Mouse (Mus musculus) embryo, embryonic 9.5 days (tissue): ENCODE data around the gene B230118H07Rik.
"Not testable (repeated sequence)": the region's sequence is repeated elsewhere in the genome, so short reads cannot be mapped to it uniquely, and the experiment has no call there.

Experiments
- DNase-seq: peaks from one replicate; pipeline ENCODE4 v3.0.0-alpha.2; 2017; ENCODE audit errors: extremely low spot score

The B230118H07Rik gene

DNA sequence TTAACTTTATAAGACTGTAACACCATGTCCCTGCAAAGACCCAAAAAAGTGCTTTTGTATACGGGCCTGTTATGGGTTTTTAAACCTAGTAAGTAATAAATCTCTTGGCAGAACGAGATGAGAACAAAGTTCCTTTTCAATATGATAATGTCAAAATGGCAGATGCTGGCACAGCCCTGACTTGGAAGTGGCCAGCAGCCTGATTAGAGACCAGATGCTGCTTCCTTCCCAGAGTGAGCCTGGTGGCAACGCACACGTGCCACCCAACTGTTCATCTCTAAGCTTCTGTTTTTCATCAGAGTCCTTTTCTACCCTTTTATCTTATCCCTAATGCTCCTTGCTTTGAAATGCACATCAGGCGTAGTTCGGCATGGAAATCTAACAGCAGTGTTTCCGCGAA, 58.0 kb downstream of the B230118H07Rik start:
- DNase-seq: no peak

DNA sequence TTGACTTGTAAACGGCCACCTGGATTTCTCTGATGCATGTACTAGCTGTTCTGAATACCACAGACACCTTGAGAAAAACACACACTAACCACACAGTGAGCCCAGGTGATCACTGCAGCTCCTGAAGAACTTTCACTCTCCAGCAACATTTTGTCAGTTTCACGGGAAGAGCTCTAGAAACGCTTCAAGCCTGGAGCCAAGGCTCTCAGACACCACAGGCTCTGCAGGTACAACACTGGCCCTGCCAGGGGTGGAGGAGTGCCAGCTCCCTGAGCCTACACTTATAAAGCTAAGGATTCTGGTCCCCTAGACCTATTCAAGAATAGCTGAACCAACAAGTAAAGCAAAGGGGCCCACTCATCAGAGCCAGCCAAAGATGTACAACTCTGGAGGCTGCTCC, 67.9 kb downstream of the B230118H07Rik start:
- no peak for DNase-seq

DNA sequence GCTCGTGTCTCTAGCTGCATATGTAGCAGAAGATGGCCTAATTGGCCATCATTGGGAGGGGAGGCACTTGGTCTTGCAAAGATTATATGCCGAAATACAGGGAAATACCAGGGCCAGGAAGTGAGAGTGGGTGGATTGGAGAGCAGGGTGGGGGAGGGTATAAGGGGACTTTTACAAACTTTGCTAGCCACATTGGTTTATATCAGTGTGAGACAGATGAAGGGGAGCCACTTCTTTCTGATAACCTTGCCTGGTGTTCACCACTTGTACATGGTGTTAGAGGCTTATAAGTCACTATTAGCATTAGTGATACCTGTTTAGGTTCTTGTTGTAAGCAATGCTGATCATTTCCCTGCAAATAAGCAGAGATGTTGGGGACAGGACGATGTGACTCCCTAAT, 68.4 kb downstream of the B230118H07Rik start:
- no peak for DNase-seq

DNA sequence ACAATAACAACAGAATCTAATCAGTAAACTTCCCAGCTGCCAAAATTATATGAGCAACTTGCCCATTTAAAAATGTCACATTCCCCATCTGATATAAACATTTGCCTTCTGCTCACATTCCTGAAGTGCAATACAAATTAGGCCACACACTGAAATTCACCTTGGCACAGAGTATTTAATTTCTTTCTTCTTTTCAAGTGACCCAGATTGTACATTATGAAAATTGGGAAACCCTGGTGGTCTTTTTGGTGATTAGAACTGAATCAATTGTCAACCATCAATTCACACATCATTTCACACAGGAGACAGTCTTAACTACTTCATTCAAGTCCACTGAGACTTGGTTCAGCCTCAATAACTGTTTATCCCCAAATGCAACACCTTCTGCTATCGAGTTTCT, 68.9 kb downstream of the B230118H07Rik start:
- no peak for DNase-seq

DNA sequence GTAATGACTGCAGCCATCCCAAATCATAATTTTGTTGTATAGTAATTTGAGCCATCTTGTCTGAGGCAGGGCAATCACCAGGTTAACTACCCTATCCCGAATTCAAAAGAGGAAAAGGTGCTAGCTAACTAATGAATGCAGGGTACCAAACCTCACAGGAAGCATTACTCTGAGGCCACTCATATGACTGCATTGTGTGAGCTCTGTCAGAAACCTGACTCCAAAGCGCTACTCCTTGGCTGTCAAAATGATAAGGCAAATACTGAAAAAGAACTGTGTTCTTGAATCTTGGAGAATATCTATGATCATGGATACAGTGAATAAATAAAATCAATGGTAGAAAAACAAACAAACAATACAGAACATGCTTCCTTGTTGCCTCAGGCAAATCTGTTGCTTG, 69.3 kb downstream of the B230118H07Rik start:
- DNase-seq: no peak

DNA sequence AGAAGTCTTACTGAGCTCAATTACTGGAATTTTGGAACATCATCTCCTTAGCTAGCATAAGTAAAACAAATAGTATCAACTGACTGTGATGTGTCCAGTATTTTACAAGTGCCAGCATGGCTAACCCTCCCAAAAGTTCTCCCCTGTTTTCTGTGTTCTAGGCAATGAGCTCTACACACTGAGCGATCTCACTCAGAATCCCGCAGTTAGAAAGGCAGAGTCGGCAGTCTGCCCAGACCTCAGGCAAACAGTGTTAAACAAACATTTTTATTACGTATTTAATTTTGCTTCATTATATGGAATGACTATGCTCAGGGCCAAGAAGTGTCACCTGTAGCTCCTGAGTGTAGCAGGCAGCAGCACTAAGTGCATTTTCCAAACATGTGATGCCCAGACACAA, 72.1 kb downstream of the B230118H07Rik start:
- DNase-seq: no peak

DNA sequence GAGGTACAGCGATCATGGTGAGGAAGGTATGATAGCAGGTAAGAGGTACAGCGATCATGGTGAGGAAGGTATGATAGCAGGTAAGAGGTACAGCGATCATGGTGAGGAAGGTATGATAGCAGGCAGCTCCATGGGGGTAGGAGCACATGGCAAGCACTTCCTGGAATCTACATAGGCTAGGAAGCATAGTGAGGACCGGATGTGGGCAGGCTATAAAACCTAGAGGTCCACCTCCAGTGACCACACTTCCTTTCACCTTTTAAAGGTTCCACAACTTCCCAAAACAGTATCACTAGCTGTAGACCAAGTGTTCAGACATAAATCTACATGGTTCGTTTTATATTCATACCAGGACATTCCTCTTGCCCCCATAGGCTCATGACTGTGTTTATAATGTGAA, 80.1 kb downstream of the B230118H07Rik start:
- DNase-seq: no peak

DNA sequence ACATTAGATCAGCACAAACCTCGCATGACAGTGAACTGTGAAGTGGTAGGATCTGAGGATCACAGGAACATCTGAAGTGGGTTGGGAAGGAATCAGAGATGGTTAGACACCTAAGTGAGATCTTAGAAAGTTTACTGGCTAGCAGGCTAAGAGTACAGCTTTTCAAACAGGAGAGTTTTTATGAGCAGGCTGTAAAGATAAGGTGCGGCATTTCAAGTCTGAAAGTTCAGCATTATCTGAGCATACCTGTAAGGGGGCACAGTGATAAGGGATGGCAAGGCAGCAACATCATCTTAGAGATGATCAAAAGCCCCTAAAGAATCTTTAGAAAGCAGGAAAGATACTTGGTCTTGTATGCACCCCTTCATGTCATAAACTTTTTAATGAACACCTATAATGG, 81.8 kb downstream of the B230118H07Rik start:
- DNase-seq: no peak

DNA sequence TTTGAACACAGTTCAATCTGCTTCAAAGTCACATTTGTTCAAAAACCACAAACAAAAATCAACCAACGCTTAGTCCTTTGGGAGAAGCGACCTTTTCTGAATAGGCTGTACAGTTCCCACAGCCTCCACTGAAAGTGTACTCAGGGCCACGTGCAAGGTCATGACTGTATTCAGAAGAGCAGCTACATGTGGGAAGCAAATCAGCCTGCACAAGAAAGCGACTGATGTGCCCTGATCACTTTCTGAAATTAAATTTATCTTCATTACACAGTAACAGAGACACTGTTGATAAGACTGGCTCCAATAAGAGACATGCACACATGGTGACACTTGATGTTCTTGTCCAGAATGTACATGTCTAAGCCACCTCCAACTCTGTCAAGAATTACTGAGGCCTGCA, 85.6 kb downstream of the B230118H07Rik start:
- DNase-seq: no peak

DNA sequence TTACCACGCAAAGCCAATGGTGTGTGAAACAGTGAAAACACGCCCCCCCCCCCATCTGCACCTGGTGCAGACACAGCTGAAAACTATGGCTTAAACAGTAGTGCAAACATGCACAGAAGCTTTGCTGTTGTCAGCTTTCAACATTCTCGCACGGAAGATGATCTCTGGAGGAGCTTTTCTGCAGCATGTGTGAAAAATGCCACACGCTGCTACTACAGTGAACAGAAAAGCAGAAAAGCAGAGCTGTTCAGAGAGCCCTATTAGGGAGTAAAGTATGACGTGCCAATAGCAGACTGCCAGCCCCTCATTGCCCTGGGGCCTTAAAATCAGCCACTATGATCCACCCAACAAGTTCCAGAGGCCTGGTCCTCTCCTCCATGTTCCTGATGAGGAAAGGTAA, 86.1 kb downstream of the B230118H07Rik start:
- no peak for DNase-seq

DNA sequence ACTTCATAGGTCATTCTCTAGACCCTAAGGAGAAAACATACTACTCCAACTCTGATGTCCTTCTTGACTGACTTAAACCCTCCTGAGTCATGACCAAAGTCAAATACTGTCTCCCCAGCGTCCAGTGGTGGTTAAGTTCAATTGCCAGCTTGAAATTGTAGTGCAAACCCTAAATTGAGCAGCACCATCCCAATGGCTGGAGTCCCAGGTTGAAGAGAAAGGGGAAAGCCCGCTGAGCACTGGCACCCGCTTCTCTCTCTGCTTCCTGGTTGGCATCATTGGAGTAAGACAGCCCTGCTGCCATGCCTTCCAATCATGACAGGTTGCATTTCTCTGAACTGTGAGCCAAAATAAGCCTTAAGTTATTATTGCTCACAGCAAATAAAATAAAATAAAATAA, 89.9 kb downstream of the B230118H07Rik start:
- no peak for DNase-seq

DNA sequence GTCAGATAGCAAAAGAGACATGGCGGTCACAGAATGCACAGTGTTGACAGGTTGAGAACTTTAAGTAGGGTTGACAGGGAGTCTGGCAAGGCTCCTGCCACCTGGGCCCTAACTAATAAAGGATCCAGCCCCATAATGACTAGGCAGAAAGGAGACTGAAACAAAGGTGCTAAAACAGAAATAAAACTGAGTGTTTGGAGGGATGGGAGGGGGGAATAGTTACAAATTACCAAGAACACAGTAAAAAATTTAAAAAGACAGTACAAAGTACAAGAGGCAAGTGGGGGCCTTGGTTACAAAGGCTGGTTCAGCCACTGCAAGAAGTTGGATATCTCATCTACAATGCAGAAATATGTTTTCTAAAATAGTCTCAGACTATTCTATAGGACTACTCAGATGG, 93.4 kb downstream of the B230118H07Rik start:
- DNase-seq: no peak

DNA sequence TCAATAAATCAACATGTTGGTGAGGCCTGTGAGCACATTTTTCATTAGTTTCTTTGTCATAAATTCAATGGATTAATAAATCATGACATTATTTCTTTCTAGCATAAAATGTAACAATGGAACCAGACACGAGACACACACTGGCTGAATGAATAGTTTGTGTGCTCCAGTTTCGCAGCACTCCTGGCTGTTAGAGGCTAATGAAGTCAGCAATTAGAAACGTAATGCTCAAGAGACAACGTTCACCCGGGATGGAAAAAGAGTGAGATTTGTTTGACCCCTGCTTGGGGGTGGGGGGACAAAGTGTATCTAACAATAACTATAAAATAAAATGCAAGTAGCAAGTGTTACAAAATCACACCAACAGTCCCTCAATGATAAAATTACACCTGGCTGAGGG, 95.5 kb downstream of the B230118H07Rik start:
- DNase-seq: no peak

DNA sequence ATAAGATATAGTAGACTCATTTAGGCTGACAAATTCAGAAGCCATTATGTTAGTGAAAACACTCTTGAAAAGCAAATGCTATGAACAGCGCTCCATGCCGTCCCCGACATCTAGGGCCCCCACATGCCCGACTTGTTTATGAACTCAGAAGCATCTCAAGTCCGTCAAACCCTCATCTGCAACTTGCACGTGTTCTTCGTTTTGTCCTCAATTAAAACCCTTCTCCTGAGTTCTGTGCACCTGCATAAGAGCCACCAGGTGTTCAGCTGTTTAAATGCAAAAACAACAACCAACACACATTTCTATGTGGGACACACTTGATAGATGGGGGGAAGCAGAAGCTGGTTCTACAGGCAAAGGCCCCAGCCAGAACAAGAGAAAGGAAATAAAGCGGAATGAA, 97.0 kb downstream of the B230118H07Rik start:
- DNase-seq: no peak

DNA sequence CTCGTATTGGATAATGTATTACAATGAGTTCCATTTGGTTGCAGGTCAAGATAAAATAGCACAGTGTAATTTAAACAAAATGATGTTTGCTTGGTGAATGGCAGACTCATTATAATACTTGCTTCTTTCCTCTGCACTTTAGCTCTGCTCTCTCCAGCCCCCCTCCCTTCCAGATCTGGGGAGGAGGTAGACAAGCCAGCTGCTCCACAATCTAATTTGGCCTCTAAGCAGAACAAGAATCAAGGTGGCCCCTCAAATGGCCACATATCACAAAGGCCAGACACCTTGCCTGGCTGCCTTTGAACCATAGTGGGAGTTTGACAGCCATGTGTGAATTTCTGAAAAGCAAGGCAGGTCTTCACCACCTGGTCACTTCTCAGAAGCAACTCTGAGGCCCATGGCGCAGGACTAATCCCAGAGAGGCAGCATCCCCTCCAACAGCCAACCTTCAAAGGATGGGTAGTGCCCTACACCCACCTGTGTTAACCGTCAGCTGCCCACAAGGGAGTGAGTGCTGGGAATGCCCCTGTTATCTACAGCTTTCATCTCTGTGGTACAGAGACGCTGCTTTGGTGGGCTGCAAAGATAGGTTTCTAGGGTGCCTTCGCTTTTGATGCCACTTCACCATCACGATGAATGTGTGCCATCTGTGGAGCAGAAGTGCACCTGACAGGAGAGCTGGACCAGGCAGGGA, 98.2 kb downstream of the B230118H07Rik start:
- no peak for DNase-seq

DNA sequence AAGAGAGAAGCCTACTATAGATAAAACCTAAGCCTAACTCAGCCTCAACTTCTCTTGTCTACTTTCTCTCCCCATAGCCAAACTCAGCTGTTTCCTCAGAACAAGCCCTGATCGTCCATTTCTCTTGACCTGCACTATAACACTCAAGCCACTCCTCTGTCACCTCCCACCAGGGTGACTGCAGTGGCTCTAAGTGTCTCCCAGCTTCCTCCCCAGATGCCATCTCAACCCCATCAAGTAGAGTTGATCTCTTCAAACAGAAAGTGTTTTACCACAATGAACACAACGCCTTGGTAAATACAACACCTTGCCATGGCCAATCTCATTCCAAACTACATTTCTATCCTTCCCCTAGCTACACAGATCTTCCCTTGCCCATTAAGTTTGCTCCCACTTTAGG, 99.2 kb downstream of the B230118H07Rik start:
- no peak for DNase-seq

DNA sequence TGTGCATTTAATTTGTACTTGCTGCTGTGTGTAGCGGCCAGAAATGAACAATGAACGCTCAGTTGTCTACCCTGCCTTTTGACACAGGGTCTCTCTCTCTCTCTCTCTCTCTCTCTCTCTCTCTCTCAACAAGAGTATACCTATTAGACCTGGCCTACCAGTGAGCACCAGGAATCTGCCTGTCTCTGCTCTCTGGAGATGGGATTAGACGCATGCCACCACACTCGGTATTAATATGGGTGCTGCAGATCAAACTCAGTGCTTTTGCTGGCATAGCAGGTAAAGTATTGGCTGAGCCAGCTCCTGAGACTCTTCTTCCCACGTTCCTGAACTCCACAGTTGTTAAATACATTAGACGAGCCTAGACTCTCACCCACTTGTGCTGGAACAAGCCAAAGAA, 100.5 kb downstream of the B230118H07Rik start:
- DNase-seq: no peak

DNA sequence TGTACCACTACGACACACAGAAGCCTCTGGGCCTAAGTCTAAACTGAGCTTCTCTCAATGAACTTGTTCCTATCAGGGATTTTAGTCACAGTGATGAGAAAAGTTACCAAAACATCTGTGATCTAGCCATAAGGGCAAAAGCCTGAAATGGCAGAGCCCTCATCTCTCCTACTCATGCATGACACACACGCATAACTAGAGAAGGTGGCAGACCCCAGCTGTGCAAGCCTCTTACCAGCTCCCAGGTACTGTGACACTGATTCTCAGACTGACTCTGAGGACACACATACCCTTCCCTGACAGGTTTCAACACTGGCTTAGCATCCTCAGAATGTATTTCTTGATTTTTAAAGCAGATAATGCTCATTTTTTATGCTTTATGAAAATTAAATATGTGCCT, 103.7 kb downstream of the B230118H07Rik start:
- no peak for DNase-seq

DNA sequence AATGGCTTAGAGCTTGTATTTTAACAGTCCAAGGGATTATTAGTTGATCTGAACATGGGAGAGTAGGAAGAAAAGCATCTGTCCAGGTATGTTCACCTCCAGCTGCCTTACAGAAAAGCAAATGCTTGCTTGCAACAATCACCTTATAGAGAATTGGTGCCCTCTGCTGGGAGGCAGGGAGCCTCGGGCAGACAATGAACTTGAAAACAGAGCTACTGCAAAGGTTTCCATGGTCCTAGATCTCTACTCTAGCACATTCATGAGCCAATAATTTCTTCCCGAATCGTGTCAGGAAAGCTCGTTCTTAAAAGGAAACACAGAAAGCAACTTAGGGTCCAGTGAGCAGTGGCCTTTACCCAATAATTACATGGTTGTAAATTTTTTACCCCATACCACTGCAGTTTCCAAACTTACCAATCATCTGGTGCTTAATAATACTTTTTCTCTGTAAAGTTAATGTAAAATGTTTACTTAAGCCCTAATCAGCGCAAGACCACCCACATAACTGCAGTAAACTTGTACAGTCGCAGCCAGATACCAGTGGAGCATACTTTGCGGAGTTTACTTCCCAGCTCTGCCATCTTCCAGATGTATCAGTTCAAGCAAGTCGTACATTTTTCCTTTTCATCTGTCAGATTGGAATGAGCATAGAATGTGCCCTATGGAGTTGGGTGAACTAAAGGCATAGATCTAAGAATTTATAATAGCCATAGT, 105.5 kb downstream of the B230118H07Rik start:
- no peak for DNase-seq

DNA sequence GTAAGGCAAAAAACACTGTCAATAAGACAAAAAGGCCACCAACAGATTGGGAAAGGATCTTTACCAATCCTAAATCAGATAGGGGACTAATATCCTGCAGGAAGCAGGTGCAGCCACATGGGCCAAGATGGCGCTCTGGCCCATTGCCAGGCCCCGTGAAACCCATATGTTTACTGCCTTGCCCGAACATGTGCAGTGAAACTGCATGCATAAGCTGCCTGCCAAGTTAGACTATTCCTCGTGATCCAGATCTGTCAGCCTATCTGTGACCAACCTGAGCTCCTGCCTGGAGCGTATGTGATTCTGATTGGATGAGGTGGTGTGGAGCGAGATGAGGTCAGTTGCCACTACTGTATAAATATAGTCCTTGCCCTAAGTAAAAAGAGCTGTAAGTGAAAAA, 112.4 kb downstream of the B230118H07Rik start:
- not testable (repeated sequence) for DNase-seq

DNA sequence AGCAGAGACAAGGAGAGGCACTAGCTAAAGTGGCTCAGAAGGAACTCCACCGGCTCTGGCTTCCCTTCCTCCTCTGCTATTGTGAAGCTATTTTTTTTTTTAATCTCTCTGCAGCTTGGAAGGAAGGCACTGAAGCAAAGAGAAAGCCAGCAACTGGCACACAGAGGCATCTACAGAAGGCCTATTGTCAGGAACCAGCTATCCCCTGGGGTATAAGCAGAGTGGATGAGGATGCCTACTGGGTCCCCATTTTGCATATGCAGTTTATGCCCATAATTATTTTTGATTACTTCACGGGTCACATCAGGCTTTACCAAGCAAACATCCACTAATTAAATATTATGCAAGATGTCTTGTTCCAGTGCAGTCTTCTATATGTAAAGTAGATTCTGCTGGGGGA, 115.6 kb downstream of the B230118H07Rik start:
- no peak for DNase-seq

DNA sequence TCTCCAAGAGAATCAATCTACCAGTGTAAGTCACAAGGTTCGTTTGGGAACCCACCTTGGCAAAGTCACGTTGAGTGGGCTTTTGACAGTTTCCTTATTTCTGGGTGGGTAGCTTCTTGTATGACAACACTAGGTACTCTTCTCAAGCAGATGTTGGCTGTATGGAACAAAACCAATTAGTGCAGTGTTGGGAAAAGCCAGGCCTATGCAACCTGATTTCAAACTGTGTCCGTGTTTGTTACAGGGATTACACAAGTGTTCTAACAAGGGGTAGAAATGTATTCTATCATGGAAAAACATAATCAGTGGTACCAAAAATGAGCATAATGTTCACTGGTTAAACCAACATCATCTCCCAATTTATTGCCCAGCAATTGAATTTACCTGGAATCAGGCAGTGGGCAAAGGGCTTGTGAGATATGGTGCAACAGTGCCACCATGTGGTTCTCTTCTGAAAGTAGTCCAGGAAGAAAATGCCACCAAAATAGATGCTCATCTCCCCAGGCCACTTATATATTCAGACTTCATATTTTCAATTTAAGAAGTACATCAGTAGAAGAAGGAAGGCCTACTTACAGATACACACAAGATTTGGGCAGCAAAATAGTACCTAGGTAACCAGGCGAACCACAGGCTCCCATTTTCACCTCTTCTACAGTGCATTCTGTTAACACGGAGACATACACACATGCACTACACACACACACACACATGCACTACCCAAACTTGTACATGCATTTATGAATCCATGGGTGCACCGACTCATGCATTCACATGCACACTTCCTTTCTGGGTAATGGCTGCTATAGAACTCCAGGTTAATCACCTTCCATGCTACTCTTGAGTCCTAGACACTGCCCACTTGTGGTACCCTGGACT, 123.6 kb downstream of the B230118H07Rik start:
- peak; percentile 40 for DNase-seq

DNA sequence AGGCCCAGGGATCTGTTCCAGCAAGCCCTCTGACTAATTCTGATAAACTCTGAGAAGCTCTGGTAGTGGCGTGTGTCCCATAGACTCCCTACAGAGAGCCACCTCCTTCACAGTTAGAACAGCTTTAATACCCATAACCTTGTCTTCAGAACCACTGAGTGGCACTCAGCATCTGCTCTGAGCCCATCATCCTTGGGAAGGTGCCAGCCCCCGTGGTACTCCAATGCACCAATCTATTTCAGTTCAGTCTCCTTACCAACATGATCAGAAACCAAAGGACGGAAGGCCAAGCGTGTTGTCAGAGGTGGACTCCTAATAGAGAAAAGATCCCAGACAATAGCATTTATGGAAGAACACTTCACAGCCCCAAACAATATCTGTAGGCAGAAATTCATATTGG, 124.2 kb downstream of the B230118H07Rik start:
- no peak for DNase-seq
